Mouse (Mus musculus) heart, postnatal 10 days (tissue): Measurements from ENCODE around the gene Atp13a2. TPM values are rescaled to one million over a fixed set of nuclear protein-coding genes. Genes with fewer than 3 reads are reported as not detected.

ENCODE experiments used
- DNase-seq, 2 experiments: peaks; one replicate each; pipeline ENCODE4 v3.0.0; 2021
- intact Hi-C: fragments of 180-260 bp; cut with DNase I; formaldehyde crosslinking; loops from one replicate; pipeline ENCODE4 v1.15.1; 2025
- total RNA-seq, 2 experiments: library from RNA; stranded (reverse); gene quantifications; 2 replicates each; pipeline ENCODE4 v1.2.3; 2021

Gene Atp13a2
- 10 to 100 TPM; 20.0 to 24.7 TPM for total RNA-seq

DNA sequence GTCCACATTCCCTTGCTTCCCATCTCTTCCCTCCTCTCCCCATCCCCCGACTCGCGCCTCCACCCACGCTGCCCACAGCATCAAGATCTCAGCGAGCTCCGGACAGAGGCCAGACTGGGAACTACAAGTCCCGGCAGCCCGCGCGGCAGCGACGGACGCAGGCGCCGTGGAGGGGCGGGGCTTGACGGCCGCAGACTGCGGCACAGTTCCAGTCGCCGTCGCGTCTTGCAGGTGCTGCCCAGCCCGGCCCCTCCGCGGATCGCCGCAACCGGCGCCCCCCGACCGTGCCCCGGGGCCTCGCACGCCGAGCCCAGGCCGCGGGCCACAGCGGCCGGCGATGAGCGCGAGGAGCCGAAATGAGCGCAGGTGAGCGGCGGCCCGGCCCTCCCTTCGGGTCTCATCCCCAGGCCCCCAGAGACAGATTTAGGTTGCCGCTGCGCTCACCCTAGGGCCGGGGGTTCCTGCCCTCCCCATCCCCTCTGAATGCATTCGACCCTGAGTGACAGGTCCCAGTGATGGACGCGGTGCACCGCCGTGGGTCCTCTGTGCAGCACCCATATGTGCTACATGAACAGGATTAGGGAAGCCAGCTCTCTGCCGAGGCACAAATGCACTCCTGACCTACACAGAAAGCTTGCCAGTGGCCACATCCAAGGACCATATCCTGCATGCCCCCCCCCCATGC, at the start of gene Atp13a2:
Gene Atp13a2, plus strand, starts transcription at position 163 of the 685 bp plus-strand sequence.
- intact Hi-C loops = loop anchor here (1.0 kb wide), 2 partner anchors 24 to 34 kb away; no protein-coding TSS in a partner anchor
- DNase-seq = peak; percentile 93 to 94

DNA sequence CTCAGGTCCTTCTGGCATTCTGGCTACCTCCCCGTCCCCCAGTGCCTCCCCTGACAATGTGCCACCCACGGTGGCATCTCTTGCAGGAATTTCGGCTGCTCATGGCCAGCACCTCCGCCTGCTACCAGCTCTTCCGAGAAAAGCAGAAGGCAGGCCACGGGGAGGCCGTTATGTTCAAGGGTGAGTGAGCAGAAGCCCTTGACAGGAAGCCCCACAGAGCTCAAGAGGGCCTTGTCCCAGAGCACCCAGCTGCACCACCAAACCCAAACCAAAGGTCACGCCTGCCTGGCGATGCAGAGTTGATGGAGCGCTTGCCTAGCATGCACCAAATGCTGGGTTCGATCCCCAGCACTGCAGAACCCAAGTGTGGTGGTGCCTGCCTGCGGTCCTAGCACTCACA, 42.3 kb upstream of the Atp13a2 start:
- intact Hi-C loops = no loop called here
- DNase-seq = no peak

DNA sequence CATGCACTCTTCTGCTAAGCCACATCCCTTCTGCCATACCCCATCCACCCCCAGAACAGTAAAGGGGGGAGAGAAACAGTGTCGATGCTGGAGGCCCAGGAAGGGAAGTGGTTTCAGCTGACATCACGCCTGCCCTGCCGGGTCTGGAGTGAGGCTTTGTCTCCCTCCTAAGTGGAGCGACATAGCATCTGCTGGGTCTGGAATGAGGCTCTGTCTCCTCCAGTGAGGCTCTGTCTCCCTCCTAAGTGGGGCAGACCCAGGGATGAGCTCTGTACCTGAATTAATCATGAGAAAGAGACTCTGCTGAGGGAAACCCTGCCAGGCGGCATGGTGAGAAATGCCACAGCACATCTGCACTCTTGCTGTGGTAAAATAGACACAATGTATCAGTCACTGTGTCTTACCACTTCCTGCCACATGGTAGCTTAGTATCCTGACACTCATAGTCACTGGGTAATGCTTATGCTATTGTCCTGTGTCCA, 41.7 kb upstream of the Atp13a2 start:
- DNase-seq = no peak

DNA sequence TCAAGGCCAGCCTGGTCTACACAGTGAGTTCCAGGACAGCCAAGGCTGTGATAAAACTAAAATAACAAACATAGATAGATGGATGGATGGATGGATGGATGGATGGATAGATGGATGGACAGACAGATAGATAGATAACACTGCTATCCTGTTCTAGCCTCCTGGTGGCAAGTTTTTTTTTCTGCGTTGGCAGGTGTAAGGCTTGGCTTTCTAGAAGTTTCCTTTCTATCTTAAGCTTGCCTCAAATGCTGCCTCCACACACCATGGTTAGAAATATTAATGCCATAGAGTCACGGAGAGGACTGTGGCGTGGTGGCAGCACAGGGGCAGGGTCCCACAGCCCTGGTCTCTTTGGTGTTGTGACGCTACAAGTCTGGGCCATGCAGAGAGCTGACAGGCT, 41.1 kb upstream of the Atp13a2 start:
- intact Hi-C loops = no loop called here

More for the DNA sequence above, 41.7 kb upstream of the Atp13a2 start:
- intact Hi-C loops = no loop called here

DNA sequence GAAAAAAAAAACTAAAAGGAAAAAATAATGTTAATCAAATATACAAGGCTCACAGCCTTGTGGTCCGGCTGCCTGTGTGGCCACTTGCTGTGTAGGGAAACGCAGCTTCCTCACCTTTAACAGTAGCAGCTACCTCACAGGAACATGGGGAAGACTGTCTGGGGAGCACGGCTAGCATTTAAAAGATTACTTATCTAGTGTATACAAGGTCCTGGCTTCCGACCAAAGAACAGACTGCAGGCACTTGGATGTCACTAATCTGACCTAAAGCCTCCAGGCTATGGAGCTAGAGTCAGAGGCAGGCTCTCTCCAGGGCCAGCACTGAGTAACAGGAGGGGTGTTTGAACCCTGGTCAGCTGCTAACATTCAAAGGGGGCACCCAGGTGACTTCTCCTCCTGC, 40.6 kb upstream of the Atp13a2 start:
- no peak for DNase-seq
- intact Hi-C loops = no loop called here

More for the DNA sequence above, 41.1 kb upstream of the Atp13a2 start:
- no peak for DNase-seq

DNA sequence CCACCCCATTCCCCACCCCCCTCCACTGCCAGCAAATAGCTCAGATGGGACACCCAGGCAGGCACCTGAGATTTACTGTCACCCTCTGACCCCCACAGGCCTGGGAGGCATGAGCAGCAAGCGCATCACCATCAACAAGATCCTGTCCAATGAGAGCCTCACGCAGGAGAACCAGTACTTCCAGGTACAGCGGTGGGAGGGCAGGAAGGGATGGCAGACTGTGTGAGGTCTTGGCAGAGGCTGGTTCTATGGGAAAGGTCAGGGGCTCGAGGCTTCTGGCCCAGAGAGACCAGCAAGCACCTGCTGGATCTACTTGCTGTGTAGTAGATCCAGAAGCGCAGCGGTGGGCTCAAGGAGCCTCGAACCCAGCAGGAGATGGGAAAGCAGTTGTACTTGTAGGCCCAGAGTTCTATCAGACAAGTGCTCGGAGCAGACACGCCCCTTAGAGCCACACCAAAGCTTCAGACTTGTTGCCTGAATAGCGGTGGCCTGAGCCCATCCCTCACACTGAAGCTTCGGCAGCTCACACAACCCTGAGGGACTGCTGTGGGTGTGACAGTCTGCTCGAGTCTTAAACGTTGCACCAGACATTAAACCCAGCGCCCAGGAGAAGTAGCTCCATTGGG, 40.0 kb upstream of the Atp13a2 start:
- DNase-seq = no peak
- intact Hi-C loops = no loop called here

DNA sequence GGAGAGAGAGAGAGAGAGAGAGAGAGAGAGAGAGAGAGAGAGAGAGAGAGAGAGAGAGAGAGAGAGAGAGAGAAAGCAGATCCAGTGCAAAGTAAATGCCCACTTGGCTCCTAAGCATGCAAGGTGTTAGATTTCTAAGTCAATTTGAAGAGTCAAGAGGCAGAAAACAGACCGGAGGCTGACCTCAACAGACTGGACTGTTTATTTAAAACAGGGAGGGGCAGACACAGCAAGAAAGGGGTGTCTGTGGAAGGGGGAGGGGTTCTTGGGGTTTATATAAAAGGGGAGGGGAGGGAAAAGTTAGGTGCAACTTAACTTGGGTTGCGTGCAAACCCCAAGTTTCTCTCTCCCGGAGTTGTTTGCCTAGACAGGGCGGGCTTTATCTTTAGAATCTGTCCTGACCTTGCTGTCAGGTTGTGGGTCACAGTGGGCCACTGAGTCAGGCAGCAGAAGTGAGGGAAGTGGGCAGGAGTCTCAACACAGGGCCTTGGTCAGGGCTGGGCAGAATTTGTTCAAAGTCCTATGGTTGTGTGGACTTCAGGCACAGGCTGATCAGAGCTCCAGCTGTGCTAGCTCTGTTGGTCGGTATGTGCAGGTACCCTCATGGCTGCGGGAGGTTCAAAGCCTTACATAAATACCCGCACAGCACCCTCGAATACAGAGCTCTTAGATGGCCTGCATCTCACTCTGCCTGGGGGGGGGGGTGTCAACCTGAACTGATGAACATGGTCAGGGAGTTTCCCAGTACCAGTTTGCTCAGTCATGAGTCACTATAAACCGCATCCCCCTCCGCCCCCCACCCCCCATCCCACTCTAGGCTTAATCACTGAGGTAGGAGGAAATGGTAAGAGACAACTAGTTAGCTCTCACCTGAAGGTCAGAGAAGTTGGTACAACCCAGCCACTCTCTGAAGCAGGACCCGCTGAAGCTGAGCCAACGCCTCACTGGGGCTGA, 38.9 kb upstream of the Atp13a2 start:
- intact Hi-C loops = no loop called here
- DNase-seq = no peak

DNA sequence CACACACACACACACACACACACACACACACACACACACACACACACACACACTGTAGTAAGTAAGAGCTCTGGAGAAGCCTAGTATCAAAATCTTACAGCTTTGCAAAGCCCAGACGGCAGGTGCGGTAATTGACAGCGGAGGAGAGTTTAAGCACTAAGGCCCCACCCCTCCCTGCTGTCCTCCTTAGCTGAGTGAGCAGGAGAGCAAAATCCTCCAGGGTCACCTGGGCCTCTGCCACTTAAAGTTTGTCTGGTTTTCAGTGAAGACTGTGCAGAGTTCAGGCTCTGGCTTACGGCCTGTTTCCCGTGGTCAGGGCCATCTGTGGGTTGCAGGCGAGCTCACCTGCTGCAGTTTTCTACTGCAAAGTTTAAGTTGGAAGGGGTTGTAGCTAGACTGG, 38.2 kb upstream of the Atp13a2 start:
- intact Hi-C loops = no loop called here
- no peak for DNase-seq

DNA sequence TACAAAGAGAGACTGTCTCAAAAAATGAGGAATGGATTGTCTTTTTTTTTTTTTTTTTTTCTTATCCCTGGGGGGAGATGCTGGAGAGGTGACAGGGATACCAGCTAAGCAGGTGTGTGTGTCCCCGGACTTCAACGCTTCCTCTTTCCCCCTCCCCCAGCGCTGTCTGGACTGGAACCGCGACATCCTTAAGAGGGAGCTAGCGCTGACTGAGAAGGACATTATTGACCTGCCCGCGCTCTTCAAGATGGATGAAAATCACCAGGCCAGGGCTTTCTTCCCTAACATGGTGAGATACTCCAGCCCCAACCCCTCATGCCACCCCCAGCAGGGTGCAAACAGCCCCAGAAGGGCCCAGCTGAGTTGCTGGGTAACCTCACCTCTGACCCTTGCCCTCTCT, 37.6 kb upstream of the Atp13a2 start:
- DNase-seq = no peak
- intact Hi-C loops = no loop called here

DNA sequence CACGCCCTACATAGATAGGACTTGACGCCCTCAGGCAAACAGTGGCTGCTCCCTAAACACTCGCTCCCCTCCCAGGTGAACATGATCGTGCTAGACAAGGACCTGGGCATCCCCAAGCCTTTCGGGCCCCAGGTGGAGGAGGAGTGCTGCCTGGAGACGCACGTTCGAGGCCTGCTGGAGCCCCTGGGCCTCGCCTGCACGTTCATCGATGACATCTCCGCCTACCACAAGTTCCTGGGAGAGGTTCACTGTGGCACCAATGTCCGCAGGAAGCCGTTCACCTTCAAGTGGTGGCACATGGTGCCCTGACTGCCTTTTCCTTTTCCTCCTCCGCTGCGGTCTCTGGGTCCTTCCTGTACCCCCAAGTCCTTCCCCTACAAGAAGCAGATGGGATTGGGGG, 37.1 kb upstream of the Atp13a2 start:
- intact Hi-C loops = loop anchor here (10.0 kb wide), 1 partner anchor 395 kb away; no protein-coding TSS in a partner anchor
- DNase-seq = no peak

DNA sequence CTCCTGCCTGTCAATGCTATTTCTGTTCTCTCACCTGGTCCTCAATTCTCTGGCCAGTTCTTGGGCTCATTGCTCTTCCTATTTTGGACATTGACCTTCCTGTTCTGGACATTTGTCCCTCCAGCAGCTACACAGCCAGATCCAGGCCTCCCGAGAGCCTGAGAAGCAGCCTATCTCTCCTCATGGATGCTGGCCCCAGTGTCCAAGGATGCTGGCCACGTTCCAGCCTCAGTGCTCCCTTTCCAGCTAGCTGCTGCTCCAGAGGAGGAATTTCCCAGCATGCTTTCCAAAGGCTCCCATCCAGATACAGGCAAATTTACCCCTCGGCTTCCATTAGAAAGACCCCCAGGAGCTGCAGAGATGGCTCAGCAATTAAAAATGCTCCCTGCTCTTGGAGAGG, 36.1 kb upstream of the Atp13a2 start:
- peak; percentile 74 to 77 for DNase-seq

DNA sequence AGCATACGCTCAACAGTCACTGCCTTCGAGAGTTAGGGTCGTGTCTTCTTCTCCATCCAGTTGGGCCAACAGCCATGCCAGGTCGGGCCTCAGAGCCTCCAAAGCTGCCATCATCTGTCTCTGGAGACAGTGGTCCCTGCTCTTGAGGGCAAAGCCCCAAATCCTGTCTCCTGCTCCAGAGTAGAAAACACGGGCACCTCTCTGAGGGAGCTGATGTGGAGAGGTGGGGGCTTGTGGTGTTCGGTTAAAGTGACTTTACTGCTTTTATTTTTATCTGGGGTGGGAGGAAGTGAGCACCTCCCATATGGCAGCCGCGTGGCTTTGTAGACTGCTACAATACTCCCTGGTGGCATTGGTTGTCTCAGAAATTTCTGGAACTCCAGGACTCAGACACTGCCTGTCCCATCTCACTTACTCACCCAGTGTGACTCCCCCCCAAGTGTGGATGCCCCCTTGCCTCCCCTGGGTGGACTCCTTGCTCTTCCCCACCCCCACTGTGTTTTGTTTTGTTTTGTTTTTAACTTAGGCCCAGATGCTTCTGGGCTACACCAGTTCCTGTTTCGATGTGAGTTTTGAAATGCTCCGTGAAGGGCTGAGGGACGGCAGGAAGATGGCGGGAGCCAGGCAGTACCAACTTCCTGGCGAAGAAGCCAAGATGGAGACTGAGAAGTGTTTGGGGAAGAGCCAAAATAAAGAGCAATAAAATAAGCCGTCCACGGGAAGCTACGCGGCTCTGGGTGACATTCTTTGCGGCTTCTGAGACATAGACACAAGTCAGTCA, 34.6 kb upstream of the Atp13a2 start:
- intact Hi-C loops = loop anchor here (10.0 kb wide), 1 partner anchor 397 kb away; no protein-coding TSS in a partner anchor
- peak in 1 of 2 experiments; percentile 29 for DNase-seq

More for the DNA sequence above, 36.1 kb upstream of the Atp13a2 start:
- intact Hi-C loops = loop anchor here (10.0 kb wide), 1 partner anchor 396 kb away; no protein-coding TSS in a partner anchor

DNA sequence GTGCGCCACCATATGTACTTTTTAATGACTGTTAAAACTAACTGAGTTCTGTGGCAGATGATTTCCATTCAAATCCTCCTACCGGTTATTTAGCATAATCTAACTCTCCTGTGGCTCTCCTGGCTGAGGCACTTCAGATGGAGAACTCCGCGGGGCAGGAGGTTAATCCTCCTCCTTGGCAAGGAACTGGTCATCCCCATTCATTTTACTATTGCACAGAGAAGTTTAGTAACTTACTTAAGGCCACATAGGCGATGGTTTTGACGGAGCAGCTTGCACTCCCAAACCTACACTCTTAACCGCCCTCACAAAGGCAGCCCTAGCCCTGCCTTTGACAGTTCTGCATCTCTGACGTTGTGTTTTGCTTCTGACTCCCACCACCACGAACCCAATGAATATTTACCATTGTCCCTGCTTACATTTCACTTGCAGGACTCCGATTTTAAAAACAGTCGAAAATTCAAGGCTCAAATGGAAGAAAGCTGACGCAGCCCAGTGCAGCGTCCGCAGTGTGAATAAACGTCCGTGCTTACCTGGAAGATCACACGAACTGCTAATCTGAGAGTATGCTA, 29.5 kb upstream of the Atp13a2 start:
- no peak for DNase-seq
- intact Hi-C loops = loop anchor here (5.0 to 10.0 kb wide), 2 partner anchors 235 to 402 kb away; no protein-coding TSS in a partner anchor

DNA sequence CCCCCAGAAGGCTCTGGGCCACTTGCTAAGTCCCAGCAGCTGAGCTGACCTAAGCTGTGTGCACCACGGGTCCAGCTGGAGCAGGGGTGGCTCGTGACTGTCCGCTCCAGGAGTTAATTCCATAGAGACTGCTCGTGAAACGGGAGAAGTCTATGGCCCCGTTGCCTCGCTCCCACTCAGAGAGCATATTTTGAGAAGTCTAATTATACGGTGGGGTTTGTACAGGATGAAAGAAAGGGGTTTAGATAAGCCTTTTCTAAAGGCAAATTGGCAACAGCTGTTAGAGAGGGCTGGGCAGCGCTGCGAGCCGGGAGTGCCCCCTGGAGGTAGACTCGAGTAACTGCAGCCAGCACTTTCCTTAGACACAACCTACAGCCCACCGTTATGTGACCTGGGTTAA, 28.9 kb upstream of the Atp13a2 start:
- intact Hi-C loops = loop anchor here (1.0 to 10.0 kb wide), 5 partner anchors 55 to 403 kb away; no protein-coding TSS in a partner anchor
- peak; percentile 88 to 90 for DNase-seq

DNA sequence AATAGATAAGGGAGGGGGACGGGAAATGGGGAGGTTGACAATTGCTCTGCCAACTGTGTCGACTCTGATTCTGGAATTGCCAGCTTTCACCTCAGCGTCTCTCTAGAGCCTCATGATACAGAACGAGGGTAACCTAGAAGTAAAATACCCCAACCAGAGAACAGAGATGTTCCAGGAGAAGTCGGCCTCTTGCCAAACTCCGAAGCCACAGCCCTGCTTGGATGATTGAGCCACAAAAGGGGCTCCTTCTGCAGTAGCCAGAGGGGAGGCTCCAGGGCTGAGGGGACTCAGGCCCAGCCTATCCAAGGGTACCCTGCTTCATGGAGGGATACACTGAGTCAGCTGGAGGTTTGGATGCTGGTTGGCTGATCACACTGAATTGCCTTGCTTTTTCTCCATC, 28.4 kb upstream of the Atp13a2 start:
- intact Hi-C loops = loop anchor here (1.0 to 10.0 kb wide), 5 partner anchors 56 to 404 kb away; no protein-coding TSS in a partner anchor
- DNase-seq = no peak

DNA sequence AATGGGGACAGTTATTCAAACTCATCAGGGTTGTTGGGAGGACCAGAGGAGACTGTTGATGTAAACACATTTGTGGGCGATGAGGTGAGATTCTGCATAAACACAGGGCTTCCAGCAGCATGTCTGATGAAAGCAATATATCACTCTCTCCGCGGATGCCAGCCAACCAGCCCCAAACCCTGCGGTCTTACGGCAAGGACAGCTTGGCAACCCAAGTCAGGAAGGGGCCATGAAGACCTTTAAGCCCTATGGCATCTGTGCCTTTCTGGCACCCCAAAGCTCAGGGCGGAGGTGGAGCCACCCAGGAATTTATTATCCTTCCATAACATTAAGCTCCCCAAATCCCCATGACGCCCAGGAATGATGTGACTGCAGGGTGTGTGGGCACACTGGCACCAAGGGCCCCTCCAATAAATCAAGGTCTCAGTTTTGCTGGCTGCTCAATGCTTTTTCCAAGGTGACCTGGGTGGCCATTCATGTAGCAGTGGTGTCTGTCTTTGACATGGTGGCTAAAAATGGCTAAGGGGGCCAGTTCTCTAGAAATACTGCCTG, 27.5 kb upstream of the Atp13a2 start:
- intact Hi-C loops = loop anchor here (2.0 to 10.0 kb wide), 3 partner anchors 56 to 404 kb away; no protein-coding TSS in a partner anchor
- no peak for DNase-seq

DNA sequence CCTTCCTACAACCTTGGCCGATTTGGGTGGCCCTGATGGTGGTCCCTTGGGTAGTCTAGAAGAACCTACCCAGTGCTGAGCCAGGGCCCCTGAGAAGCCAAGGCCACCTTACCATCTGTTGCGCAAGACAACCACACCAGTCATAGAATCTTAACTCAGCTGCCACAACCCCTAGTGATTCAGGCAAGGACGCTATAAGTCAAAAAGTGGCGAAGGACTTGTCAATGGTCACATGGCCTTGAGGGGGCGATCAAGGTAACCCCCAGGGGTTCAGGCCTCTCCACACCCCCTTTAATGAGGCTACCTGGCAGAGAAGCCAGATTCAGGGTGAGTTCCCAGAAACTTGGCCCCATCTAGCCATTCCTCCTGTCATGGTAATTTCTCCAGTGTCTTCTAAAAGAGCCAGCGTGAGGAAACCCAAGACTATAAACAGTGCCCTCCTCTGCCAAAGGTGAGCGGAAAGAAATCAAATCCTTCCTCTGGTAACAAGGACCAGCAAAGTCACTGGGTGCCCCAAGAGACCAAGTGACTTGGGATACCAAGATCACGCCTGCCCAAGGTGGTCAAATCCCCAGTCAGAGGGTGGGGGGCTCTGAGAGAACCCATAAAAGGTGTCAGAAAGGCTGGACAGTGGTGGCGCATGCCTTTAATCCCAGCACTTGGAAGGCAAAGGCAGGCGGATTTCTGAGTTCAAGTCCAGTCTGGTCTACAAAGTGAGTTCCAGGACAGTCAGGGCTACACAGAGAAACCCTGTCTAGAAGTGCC, 26.8 kb upstream of the Atp13a2 start:
- no peak for DNase-seq
- intact Hi-C loops = loop anchor here (2.0 to 10.0 kb wide), 3 partner anchors 57 to 405 kb away; no protein-coding TSS in a partner anchor

DNA sequence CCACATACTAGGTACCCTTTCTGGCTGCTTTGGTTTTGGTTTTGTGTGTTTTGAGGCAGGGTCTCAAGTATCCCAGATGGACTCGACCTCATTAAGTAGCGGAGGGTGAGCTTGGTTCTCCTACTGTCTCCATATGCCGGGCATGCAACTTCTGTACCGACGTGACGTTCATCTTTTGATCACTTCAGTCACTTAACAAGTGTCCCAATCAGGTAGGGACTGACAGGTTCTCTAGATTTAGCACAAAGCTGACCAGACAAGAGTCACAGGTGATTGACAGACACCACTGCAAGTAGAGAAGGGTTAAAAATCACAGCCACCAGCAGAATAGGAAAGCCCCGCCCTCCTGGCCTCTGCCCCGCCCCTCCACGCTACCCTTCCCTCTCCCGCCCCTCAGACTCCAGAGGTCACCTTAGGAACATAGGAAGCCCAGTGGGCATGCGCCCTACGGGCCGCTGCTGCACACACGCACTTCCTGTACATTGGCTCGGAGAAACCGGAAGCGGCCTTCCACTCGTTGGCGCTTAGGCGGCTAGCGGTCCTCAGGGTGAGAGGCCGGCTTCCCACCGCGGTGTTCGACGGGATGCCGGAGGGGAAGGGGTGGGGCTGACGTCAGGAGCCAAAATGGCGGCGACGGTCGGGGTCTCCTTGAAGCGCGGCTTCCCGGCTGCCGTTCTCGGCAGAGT, 25.7 kb upstream of the Atp13a2 start, which contains the start of gene Sdhb:
Gene Sdhb, plus strand, starts transcription at position 423 of the 686 bp plus-strand sequence.
- intact Hi-C loops = no loop called here
- DNase-seq = peak; percentile 98
